19 mouse cellular contexts compared by ENCODE assay signal in the genomic region with DNA sequence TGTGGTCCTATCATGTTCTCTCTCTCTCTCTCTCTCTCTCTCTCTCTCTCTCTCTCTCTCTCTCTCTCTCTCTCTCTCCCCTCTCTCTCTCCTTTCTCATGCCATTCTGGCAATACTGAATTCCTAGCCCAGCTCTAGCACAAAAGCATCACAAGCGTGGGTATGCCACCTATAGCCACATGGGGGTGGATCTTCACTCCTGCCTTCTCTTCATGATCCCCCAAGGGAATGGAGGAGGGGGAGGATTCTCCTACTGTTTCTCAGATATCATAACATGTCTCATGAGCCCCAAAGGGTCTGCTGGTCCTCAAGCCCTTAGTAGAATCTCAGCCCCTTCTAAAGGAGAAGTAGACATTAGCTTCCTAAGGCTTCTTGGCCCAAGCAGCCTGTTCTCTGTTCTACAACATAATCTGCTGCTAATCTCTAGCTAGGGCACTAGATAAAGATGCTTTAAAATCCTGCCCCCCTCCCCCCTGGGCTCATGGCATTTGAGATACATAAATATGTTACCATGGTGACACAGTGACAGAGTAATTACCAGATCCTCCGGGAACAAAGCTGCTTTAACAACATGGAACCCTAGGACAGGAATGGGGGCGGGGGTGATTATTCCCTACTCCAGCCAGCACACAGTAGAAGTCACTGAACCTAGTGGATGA. TPM values are rescaled to one million over a fixed set of nuclear protein-coding genes. Genes with fewer than 3 reads are reported as not detected.
DNase-seq lines count a peak whose midpoint lies in the region; ATAC-seq lines count a peak whose summit lies in the region.
"Had no signal": no experiment of that assay in that cellular context is flagged by ENCODE, and none has a peak within 500 bp of the region (broad histone marks: within the 10 kb centered on the region; RNA-seq: fewer than 3 reads in every experiment).

No protein-coding gene starts in this region.

- H3K4me3 ChIP-seq in hindbrain, embryonic 10.5 days: no peak overlapping the region
- no peak overlapping the region for H3K4me3 ChIP-seq in midbrain, embryonic 16.5 days (ENCODE audit: low read depth, low read length)
- H3K4me3 ChIP-seq in intestine, embryonic 15.5 days (replicated peaks): no peak overlapping the region
- H3K4me3 ChIP-seq: myocyte had no signal

- ATAC-seq in midbrain, embryonic 16.5 days: peak; percentile 88
- ATAC-seq in erythroblast, adult 5-6 weeks (replicated peaks; ENCODE audit: low FRiP score, poor library complexity, severe bottlenecking): no peak
- ATAC-seq in intestine, embryonic 15.5 days: no peak
- ATAC-seq: CD4-positive, CD25-positive, alpha-beta regulatory T cell, adult 4 months had no signal

- 55% methylated on average over 3 of the region's 3 CpGs for WGBS in hindbrain, embryonic 10.5 days
- WGBS in midbrain, embryonic 16.5 days: 18% methylated on average over 3 of the region's 3 CpGs
- 61% methylated on average over 3 of the region's 3 CpGs for WGBS in intestine, embryonic 15.5 days

- H3K4me2 ChIP-seq in midbrain, embryonic 16.5 days (ENCODE audit: low read length): no peak overlapping the region
- H3K4me2 ChIP-seq in intestine, embryonic 15.5 days (replicated peaks): no peak overlapping the region
- H3K4me2 ChIP-seq: lung, embryonic 14.5 days had no signal

- H3K9me3 ChIP-seq in hindbrain, embryonic 10.5 days: no peaks in the 10 kb centered on the region
- no peaks in the 10 kb centered on the region; the same call in 1 of the 2 replicates for H3K9me3 ChIP-seq in midbrain, embryonic 16.5 days (replicated peaks; ENCODE audit: control insufficient read depth, low read length, poor library complexity, severe bottlenecking)
- no peaks in the 10 kb centered on the region for H3K9me3 ChIP-seq in intestine, embryonic 15.5 days

- peak; percentile 32 for DNase-seq in right cerebral cortex, postnatal 4 days
- no peak for DNase-seq in right cerebral cortex, postnatal 14 days
- peak; percentile 20 for DNase-seq in hindbrain, embryonic 10.5 days (ENCODE audit: low spot score)
- DNase-seq in MN1 (ENCODE audit: low spot score): no peak
- DNase-seq: adrenal gland, postnatal 25 days; cerebellum, adult 18-20 months; gastrocnemius, postnatal 10 days; kidney, adult 11 months; lung, embryonic 14.5 days; spleen, adult 18-20 months; thymus, adult 18-20 months had no signal

- peak overlapping the region; percentile 64; the same call in 1 of the 2 replicates for H3K27ac ChIP-seq in hindbrain, embryonic 10.5 days
- H3K27ac ChIP-seq in midbrain, embryonic 16.5 days (ENCODE audit: low read length): peak overlapping the region; percentile 26; the same call in 1 of the 2 replicates
- no peak overlapping the region for H3K27ac ChIP-seq in intestine, embryonic 15.5 days

- no peaks in the 10 kb centered on the region for H3K36me3 ChIP-seq in hindbrain, embryonic 10.5 days
- no peaks in the 10 kb centered on the region for H3K36me3 ChIP-seq in midbrain, embryonic 16.5 days (ENCODE audit: control insufficient read depth, insufficient read depth, low read length)
- H3K36me3 ChIP-seq in intestine, embryonic 15.5 days: no peaks in the 10 kb centered on the region

- peaks cover 32% of the 10 kb centered on the region for H3K4me1 ChIP-seq in hindbrain, embryonic 10.5 days (replicated peaks)
- peaks cover 7% of the 10 kb centered on the region for H3K4me1 ChIP-seq in midbrain, embryonic 16.5 days (ENCODE audit: control insufficient read depth, insufficient read depth, low read length)
- no peaks in the 10 kb centered on the region for H3K4me1 ChIP-seq in intestine, embryonic 15.5 days (replicated peaks)

- H3K9ac ChIP-seq in midbrain, embryonic 16.5 days (ENCODE audit: low read depth, low read length): no peak overlapping the region
- H3K9ac ChIP-seq in intestine, embryonic 15.5 days: no peak overlapping the region
- H3K9ac ChIP-seq: lung, embryonic 14.5 days had no signal

- H3K27me3 ChIP-seq in hindbrain, embryonic 10.5 days (ENCODE audit: insufficient read depth, poor library complexity, severe bottlenecking): no peaks in the 10 kb centered on the region
- H3K27me3 ChIP-seq in midbrain, embryonic 16.5 days (ENCODE audit: control insufficient read depth, insufficient read depth, low read depth, low read length): no peaks in the 10 kb centered on the region
- no peaks in the 10 kb centered on the region for H3K27me3 ChIP-seq in intestine, embryonic 15.5 days (replicated peaks)

RNA-seq across cellular contexts. Expression of a gene that starts 3.2 kb away (rescaled TPM):
- 0.05 TPM in 1 of 2 replicates, not detected in the other for polyA plus RNA-seq in hindbrain, embryonic 10.5 days (2016; fragmentation: Nextera tagmentation; extraction: Ambion mirVana)
- 0.06 TPM in 1 of 2 replicates, not detected in the other for polyA plus RNA-seq in midbrain, embryonic 16.5 days (2015; fragmentation: Nextera tagmentation; extraction: Ambion mirVana)
- total RNA-seq in erythroblast, adult 5-6 weeks (2015; ENCODE audit: low replicate concordance): not detected in 2 replicates
- not detected in 2 replicates for total RNA-seq in erythroblast, adult 5-6 weeks (2017; ENCODE audit: low replicate concordance)
- polyA plus RNA-seq in intestine, embryonic 15.5 days (2015; fragmentation: Nextera tagmentation; extraction: Ambion mirVana): not detected in 2 replicates
- total RNA-seq: adrenal gland, postnatal 25 days; gastrocnemius, postnatal 10 days had no signal
- polyA plus RNA-seq: CD4-positive, CD25-positive, alpha-beta regulatory T cell, adult 4 months; heart, embryonic 16.5 days; lung, embryonic 14.5 days had no signal

RNA-seq across cellular contexts. Expression of a gene that starts 47.0 kb away (rescaled TPM):
- polyA plus RNA-seq in hindbrain, embryonic 10.5 days (2016; fragmentation: Nextera tagmentation; extraction: Ambion mirVana): 21.0 and 43.7 TPM in 2 replicates
- polyA plus RNA-seq in midbrain, embryonic 16.5 days (2015; fragmentation: Nextera tagmentation; extraction: Ambion mirVana): 177 and 194 TPM in 2 replicates
- 80.3 and 84.9 TPM in 2 replicates for total RNA-seq in erythroblast, adult 5-6 weeks (2015; ENCODE audit: low replicate concordance)
- 147 and 159 TPM in 2 replicates for total RNA-seq in erythroblast, adult 5-6 weeks (2017; ENCODE audit: low replicate concordance)
- polyA plus RNA-seq in intestine, embryonic 15.5 days (2015; fragmentation: Nextera tagmentation; extraction: Ambion mirVana): 59.1 and 62.3 TPM in 2 replicates

RNA-seq across cellular contexts. Expression of a gene that starts 47.0 kb away (rescaled TPM):
- polyA plus RNA-seq in hindbrain, embryonic 10.5 days (2016; fragmentation: Nextera tagmentation; extraction: Ambion mirVana): not detected in 2 replicates
- polyA plus RNA-seq in midbrain, embryonic 16.5 days (2015; fragmentation: Nextera tagmentation; extraction: Ambion mirVana): not detected in 2 replicates
- not detected in 2 replicates for total RNA-seq in erythroblast, adult 5-6 weeks (2015; ENCODE audit: low replicate concordance)
- not detected in 2 replicates for total RNA-seq in erythroblast, adult 5-6 weeks (2017; ENCODE audit: low replicate concordance)
- 0.25 TPM in 1 of 2 replicates, not detected in the other for polyA plus RNA-seq in intestine, embryonic 15.5 days (2015; fragmentation: Nextera tagmentation; extraction: Ambion mirVana)
- total RNA-seq: gastrocnemius, postnatal 10 days; layer of hippocampus, postnatal 14 days had no signal
- polyA plus RNA-seq: CD4-positive, CD25-positive, alpha-beta regulatory T cell, adult 4 months; heart, embryonic 16.5 days; limb, embryonic 14.5 days; lung, embryonic 14.5 days had no signal

Comparison
In these comparisons a context has a peak if more than half of its experiments do, and no peak if none do; other contexts are left out.
1. DNase-seq: peak in right cerebral cortex, postnatal 4 days (single experiment) and hindbrain, embryonic 10.5 days (single experiment); none in right cerebral cortex, postnatal 14 days (single experiment) and MN1 (single experiment).